Mouse (Mus musculus): ENCODE results near the gene Faah. TPM values are rescaled to one million over a fixed set of nuclear protein-coding genes. Genes with fewer than 3 reads are reported as not detected.
A peak's percentile ranks its signal among the peaks of the same experiment; 100 is the strongest.

Gene Faah
- polyA plus RNA-seq, 1 experiment from 2014 or later: 1.9 TPM

DNA sequence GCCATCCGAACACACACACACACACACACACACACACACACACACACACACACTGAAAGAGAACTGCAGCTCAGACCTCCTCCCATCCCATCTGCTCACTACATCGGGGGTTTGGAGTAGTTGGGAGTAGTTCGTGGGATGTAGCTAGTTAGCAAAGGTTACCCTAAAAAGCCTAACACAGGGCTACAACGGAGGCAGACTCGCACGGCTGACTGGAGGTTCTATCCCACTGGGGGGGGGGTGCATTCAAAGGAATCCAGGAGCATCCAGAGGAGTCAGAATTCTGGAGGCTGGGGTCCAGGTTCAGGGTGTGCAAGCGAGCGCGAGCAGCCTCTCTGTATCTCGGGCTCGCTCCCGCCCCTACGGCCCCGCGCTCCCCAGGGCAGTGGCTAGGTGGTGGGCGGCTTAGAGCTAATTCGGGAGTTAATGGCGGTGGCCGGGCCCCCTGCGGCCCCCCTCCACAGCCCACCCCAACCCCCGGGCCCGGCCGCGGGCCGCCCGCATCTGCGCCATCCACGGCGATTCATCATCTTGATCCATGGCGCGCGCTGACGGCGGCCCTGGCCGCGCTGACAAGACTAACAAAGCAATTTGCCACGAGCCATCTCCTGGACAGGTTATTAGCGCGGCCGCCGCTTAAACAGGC is 73.9 kb downstream of the Faah start:
- ATAC-seq (ENCODE audit: insufficient read depth, low FRiP score, low TSS enrichment): peak; percentile 55

GRCm38 (mm10) chr4:115941242-115941820 is 76.4 kb downstream of the Faah start:
- ATAC-seq (ENCODE audit: insufficient read depth, low FRiP score, low TSS enrichment) (no peak), DNase-seq (ENCODE audit: low spot score) (no peak)
- H3K27me3 ChIP-seq (ENCODE audit: control insufficient read depth, insufficient read depth, low read length): peaks cover 100% of the 10 kb centered on the region
- no peak overlapping the region for H3K4me2 ChIP-seq (ENCODE audit: low read depth)
- peaks cover 14% of the 10 kb centered on the region for H3K4me1 ChIP-seq (ENCODE audit: control insufficient read depth, insufficient read depth, low read length)
- WGBS: 4% methylated on average over 9 of the region's 9 CpGs
- no peaks in the 10 kb centered on the region for H3K36me3 ChIP-seq (ENCODE audit: control insufficient read depth, insufficient read depth, low read length)
- H3K4me3 ChIP-seq (ENCODE audit: low read depth, low read length): no peak overlapping the region
- H3K27ac ChIP-seq (ENCODE audit: low read depth, low read length): no peak overlapping the region
- H3K9ac ChIP-seq (ENCODE audit: low read length): no peak overlapping the region
- no peaks in the 10 kb centered on the region for H3K9me3 ChIP-seq (ENCODE audit: control insufficient read depth, low read length)

More for the DNA sequence above, 73.9 kb downstream of the Faah start:
- Histone ChIP-seq H3K4me2 (ENCODE audit: low read depth) (peak overlapping the region; percentile 22), H3K9me3 (ENCODE audit: control insufficient read depth, low read length) (no peaks in the 10 kb centered on the region), H3K4me1 (ENCODE audit: control insufficient read depth, insufficient read depth, low read length) (peaks cover 9% of the 10 kb centered on the region; the same call in 1 of the 2 replicates), H3K27ac (ENCODE audit: low read depth, low read length) (no peak overlapping the region), H3K27me3 (ENCODE audit: control insufficient read depth, insufficient read depth, low read length) (peaks cover 88% of the 10 kb centered on the region), H3K9ac (ENCODE audit: low read length) (no peak overlapping the region), H3K36me3 (ENCODE audit: control insufficient read depth, insufficient read depth, low read length) (no peaks in the 10 kb centered on the region), H3K4me3 (ENCODE audit: low read depth, low read length) (peak overlapping the region; percentile 12; the same call in 1 of the 2 replicates)
- DNase-seq (ENCODE audit: low spot score): peak; percentile 66
- under 1% methylated on average over 41 of the region's 41 CpGs for WGBS

GRCm38 (mm10) chr4:115940681-115941080 is 77.0 kb downstream of the Faah start:
- Histone ChIP-seq H3K9ac (ENCODE audit: low read length) (no peak overlapping the region), H3K4me3 (ENCODE audit: low read depth, low read length) (no peak overlapping the region), H3K27ac (ENCODE audit: low read depth, low read length) (no peak overlapping the region), H3K4me2 (ENCODE audit: low read depth) (no peak overlapping the region), H3K4me1 (ENCODE audit: control insufficient read depth, insufficient read depth, low read length) (peaks cover 21% of the 10 kb centered on the region), H3K27me3 (ENCODE audit: control insufficient read depth, insufficient read depth, low read length) (peaks cover 100% of the 10 kb centered on the region), H3K36me3 (ENCODE audit: control insufficient read depth, insufficient read depth, low read length) (no peaks in the 10 kb centered on the region), H3K9me3 (ENCODE audit: control insufficient read depth, low read length) (no peaks in the 10 kb centered on the region)
- no peak for DNase-seq (ENCODE audit: low spot score)
- no peak for ATAC-seq (ENCODE audit: insufficient read depth, low FRiP score, low TSS enrichment)
- 3% methylated on average over 3 of the region's 3 CpGs for WGBS

GRCm38 (mm10) chr4:115939295-115940102 is 78.2 kb downstream of the Faah start, which contains the start of gene Dmbx1:
Dmbx1 (minus strand) TSS chr4:115939926.
- DNase-seq (ENCODE audit: low spot score) (peak; percentile 72), ATAC-seq (ENCODE audit: insufficient read depth, low FRiP score, low TSS enrichment) (peak; percentile 33; the same call in 1 of the 2 replicates)
- WGBS: under 1% methylated on average over 70 of the region's 71 CpGs
- Histone ChIP-seq H3K36me3 (ENCODE audit: control insufficient read depth, insufficient read depth, low read length) (no peaks in the 10 kb centered on the region), H3K4me1 (ENCODE audit: control insufficient read depth, insufficient read depth, low read length) (peaks cover 21% of the 10 kb centered on the region), H3K9me3 (ENCODE audit: control insufficient read depth, low read length) (no peaks in the 10 kb centered on the region), H3K27me3 (ENCODE audit: control insufficient read depth, insufficient read depth, low read length) (peaks cover 99% of the 10 kb centered on the region), H3K4me2 (ENCODE audit: low read depth) (peak within 1 kb of the TSS; percentile 57), H3K27ac (ENCODE audit: low read depth, low read length) (no peak within 1 kb of the TSS), H3K9ac (ENCODE audit: low read length) (no peak within 1 kb of the TSS), H3K4me3 (ENCODE audit: low read depth, low read length) (peak within 1 kb of the TSS; percentile 28)

DNA sequence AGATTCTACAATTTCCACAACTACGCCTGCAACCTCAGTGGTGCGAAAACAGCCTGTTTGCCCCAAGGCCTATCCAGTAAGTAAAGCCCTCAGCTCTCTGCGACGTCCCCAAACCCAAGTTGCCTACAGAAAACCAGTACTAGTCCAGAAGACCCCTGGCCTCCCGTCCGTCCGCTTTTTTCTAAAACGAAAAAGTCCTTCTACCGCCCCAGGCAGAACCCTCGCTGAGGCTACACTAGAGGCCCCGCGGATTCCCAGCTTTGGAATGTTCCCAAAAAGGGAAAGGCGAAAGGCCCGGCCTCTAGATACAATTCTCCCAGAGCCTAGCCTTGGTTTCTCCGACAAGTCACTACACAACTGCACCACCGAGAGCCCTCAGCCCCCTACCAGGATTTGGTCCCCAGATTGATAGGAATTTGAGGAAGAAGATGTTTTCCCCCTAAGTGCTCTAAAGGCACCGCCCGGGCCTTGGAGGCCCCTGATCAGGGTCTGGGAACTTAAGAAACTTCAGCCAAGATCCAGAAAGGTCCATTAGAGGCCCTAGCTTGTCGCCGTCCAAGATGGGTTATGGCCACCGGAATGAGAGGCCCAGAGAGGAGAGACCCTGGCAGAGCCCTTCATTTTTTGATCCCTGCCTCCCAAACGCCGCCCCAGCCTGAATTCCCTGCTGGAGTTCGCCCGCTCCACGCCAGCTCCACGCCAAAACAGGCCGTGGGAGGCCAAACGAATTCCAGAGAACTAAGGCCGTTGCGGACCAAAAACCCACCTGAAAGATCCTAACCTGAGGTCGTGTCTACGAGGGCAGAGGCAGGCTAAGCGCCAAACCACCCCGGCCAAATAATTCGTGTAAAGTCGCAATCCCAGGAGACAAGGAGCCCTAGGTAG is 79.2 kb downstream of the Faah start:
- Histone ChIP-seq H3K27ac (ENCODE audit: low read depth, low read length) (no peak overlapping the region), H3K9me3 (ENCODE audit: control insufficient read depth, low read length) (no peaks in the 10 kb centered on the region), H3K4me2 (ENCODE audit: low read depth) (peak overlapping the region; percentile 57; the same call in 1 of the 2 replicates), H3K9ac (ENCODE audit: low read length) (no peak overlapping the region), H3K4me1 (ENCODE audit: control insufficient read depth, insufficient read depth, low read length) (peaks cover 15% of the 10 kb centered on the region), H3K36me3 (ENCODE audit: control insufficient read depth, insufficient read depth, low read length) (no peaks in the 10 kb centered on the region), H3K27me3 (ENCODE audit: control insufficient read depth, insufficient read depth, low read length) (peaks cover 99% of the 10 kb centered on the region), H3K4me3 (ENCODE audit: low read depth, low read length) (no peak overlapping the region)
- DNase-seq (ENCODE audit: low spot score) (peak; percentile 66), ATAC-seq (ENCODE audit: insufficient read depth, low FRiP score, low TSS enrichment) (no peak)
- whole genome bisulfite sequencing: under 1% methylated on average over 37 of the region's 37 CpGs

GRCm38 (mm10) chr4:115937061-115937976 is 80.4 kb downstream of the Faah start:
- no peak for ATAC-seq (ENCODE audit: insufficient read depth, low FRiP score, low TSS enrichment)
- Histone ChIP-seq H3K4me1 (ENCODE audit: control insufficient read depth, insufficient read depth, low read length) (peaks cover 15% of the 10 kb centered on the region), H3K27me3 (ENCODE audit: control insufficient read depth, insufficient read depth, low read length) (peaks cover 99% of the 10 kb centered on the region), H3K4me3 (ENCODE audit: low read depth, low read length) (no peak overlapping the region), H3K27ac (ENCODE audit: low read depth, low read length) (no peak overlapping the region), H3K4me2 (ENCODE audit: low read depth) (no peak overlapping the region), H3K9ac (ENCODE audit: low read length) (no peak overlapping the region), H3K36me3 (ENCODE audit: control insufficient read depth, insufficient read depth, low read length) (no peaks in the 10 kb centered on the region), H3K9me3 (ENCODE audit: control insufficient read depth, low read length) (no peaks in the 10 kb centered on the region)
- 2% methylated on average over 19 of the region's 19 CpGs for WGBS
- peak; percentile 48 for DNase-seq (ENCODE audit: low spot score)

DNA sequence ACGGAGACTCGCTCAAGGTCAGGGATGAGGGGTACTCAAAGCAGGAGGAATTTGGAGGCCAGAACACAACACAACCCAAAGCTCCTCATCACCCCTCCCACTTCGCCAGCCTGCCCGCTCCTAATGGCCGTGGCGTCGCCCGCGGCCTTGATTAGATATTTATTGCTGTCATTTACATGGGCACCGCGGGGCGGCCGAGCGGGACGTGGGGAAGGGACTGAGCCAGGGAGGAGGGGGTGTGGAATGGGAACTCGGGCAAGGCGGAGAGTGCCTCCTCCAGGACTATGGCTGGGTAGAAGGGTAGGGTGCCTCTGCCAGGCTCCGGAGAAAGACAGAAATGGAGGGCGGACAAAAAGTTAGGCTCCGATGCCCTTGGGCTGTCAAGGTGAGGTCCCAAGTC is 81.1 kb downstream of the Faah start:
- Histone ChIP-seq H3K27me3 (ENCODE audit: control insufficient read depth, insufficient read depth, low read length) (peaks cover 99% of the 10 kb centered on the region), H3K4me2 (ENCODE audit: low read depth) (0 out of 2 replicates have a peak overlapping the region, but pooled peaks have one; percentile 16), H3K4me1 (ENCODE audit: control insufficient read depth, insufficient read depth, low read length) (peaks cover 15% of the 10 kb centered on the region), H3K4me3 (ENCODE audit: low read depth, low read length) (no peak overlapping the region), H3K27ac (ENCODE audit: low read depth, low read length) (no peak overlapping the region), H3K36me3 (ENCODE audit: control insufficient read depth, insufficient read depth, low read length) (no peaks in the 10 kb centered on the region), H3K9ac (ENCODE audit: low read length) (no peak overlapping the region), H3K9me3 (ENCODE audit: control insufficient read depth, low read length) (no peaks in the 10 kb centered on the region)
- WGBS: under 1% methylated on average over 20 of the region's 20 CpGs
- DNase-seq (ENCODE audit: low spot score) (peak; percentile 52), ATAC-seq (ENCODE audit: insufficient read depth, low FRiP score, low TSS enrichment) (peak; percentile 46; the same call in 1 of the 2 replicates)
